Mouse (Mus musculus) layer of hippocampus, postnatal 25 days (tissue): Measurements from ENCODE around the gene Lpo. TPM values are rescaled to one million over a fixed set of nuclear protein-coding genes. Genes with fewer than 3 reads are reported as not detected.

Experiments
- DNase-seq, 2 experiments: peaks; one replicate each; pipeline ENCODE4 v3.0.0; 2022; ENCODE audit warnings: mixed read lengths in 2 of 2, low spot score in 1 of 2; ENCODE audit errors: extremely low spot score in 1 of 2
- total RNA-seq, 2 experiments: library from RNA; stranded (reverse); gene quantifications; 2 replicates each; pipeline ENCODE4 v1.2.3; 2021

Lpo gene
- total RNA-seq, 2 experiments from 2014 or later = 0.45 to 1.0 TPM

DNA sequence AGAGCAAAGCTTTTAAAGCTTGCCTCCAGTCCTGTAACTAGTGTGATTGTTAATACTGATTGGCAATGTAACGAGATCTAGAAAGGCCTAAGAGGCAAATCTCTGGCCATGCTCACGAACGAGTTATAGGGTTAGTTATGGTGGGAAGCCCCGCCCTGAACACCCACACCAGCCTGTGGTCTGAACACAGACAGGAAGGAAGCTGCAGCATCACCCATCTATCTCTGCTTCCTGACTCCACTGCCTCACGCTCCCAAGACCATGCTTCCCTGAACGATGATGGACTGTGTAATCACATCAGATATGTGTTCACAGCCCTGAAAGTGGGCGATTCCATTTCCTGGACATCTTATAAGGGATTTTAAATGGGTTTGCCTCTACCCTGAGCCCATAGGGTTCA lies 19.9 kb downstream of the Lpo start:
- no peak for DNase-seq

DNA sequence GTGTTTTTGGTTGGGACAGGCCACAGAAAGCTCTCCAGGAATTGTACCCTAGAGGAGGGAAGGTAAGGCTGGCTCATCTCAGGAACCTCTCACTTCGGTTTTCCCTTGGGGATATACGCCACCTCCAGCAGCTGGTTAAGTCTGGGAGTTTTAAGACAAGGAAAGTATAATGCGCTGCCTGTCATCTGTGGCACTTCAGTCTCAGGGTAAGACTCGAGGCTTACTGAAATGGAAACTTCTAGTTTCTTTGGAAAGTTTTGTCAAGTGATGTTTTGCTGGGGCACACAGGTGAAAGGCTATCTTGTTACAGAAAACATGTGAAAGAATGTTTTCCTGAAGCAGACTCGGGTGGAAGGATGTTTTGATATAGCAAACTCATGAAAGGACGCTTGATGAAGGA lies 20.7 kb downstream of the Lpo start:
- no peak for DNase-seq

DNA sequence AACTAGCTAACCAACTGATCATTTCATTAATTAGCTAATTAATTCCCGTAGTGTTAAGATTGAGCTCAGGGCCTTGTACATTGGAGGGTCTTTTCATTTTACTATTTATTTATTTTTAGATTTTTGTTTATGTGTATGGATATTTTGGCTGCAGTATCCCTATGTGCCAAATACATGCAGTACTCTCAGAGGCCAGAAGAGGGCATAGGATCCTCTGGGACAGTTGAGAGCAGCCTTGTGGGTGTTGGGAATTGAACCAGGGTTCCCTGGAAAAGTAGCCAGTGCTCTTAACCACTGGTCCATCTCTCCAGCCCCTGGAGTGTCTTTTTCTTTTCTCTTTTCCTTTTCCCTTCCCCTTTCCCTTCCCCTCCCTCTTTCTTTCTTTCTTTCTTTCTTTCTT lies 22.6 kb downstream of the Lpo start:
- peak in 1 of 2 experiments; percentile 25 for DNase-seq

DNA sequence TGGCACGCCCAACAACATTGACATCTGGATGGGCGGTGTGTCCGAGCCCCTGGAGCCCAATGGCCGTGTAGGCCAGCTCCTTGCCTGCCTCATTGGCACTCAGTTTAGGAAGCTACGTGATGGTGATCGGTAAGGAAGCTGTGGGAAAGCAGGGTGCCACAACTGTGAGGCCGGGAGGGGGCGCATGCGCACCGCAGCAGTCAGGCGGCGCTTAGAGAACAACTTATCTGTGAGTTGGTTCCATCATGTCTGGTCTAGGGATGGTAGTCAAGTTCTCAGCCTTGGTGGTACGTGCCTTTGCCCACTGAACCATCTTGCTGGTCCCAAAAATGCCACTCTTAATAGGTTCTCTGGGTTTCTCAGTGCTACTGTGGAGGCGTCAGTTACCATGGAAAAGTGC lies 25.5 kb downstream of the Lpo start:
- peak in 1 of 2 experiments; percentile 35 for DNase-seq

DNA sequence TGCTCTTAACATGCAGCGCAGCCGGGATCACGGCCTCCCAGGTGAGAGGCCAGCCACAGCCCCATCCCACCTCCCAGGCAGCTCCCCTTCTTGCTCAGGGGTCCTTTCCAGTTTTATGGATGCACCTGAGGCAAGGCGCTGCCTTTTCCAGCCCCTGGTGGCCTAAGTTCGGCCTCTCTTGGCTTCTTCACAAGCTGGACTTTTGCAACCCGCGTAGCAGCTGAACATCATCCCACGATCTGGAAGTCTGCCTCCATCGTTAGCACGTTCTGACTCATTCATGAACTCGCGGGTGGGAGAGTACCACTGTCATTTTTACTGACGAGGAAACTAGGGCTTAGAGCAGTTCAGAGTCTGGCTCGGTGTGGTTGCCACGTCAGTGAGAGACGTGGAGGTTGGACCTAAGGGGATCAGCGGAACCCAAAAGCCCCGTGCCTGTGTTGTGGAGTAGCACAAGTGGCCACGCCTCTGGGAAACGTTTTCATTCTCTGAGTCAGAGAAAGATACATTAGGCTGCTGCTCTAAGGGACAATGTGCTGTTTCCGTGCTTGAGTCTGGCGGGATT lies 26.3 kb downstream of the Lpo start:
- DNase-seq = no peak

DNA sequence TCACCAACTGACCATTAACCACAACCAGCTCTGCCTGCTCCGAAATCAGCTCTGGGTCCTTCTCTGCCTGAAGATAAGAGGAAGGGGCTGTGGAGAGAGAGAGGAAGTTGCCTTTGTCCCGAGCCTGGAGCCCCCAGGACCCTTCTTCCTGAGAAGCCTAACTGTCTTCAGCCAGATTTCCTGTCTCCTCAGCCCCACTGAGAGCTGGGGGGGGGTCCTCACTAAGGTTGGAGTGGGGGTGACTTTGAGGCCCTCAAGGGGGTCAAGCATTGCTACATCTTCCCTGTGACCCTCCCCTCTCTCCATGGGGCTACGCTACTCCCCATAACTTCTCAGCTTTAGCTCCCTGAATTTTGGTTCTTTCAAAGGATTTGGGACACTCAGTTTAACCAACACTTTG lies 34.6 kb downstream of the Lpo start, which contains the start of gene Mpo:
TSS of gene Mpo (plus strand) at position 122 of the 400 bp plus-strand sequence.
- DNase-seq = no peak

DNA sequence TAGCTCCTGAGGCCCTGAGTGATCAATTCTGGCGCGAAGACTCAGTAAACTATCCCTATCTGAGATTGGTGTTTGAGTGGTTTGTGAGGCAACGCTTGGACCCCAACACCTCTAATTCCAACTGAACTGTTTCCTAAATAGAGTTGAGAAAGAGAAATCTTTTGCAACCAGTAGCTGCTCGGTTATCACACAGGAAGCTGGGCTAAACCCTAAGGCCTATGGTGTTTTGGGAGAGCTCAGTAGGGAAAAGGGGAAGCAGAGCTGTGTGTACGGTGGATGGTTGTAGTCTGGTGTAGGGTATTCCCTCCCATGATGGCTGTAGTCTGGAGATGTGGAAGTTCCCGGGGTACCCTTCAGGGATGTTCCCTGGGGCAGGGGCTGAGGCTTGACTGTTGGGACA lies 38.0 kb downstream of the Lpo start:
- no peak for DNase-seq

DNA sequence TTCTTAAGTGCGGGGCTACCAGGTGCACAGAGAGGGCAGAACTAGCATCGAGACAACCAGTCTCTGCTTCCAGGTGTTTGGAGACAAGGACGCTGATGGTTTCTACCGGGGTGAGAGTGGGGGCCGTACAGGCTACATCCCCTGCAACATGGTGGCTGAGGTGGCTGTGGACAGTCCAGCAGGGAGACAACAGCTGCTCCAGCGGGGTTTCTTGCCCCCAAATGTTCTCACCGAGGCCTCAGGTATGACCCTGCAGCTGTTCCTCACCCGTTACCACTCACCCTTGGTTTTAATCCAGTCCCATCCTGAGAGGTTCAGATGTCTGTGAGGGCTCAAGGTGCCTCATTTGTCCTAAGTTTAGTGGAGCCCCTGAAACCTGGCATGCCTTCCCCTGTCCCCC lies 48.0 kb downstream of the Lpo start:
- DNase-seq = no peak

DNA sequence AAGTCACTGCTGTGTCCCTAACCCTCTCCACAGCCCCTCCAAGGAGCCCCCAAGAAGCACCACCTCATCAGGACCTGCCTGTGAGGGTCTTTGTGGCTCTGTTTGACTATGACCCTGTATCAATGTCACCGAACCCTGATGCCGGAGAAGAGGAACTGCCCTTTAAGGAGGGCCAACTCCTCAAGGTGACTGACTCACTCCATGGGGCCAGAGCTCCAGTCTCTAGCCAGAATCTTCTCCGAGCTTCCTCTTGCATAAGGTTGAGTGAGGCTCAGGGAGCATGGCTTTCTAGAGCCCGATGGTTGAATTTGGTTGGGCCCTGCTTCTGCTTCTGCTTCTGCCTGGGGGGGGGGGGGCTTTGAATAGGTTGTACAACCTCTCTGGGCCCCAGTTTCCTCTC lies 48.7 kb downstream of the Lpo start:
- no peak for DNase-seq

DNA sequence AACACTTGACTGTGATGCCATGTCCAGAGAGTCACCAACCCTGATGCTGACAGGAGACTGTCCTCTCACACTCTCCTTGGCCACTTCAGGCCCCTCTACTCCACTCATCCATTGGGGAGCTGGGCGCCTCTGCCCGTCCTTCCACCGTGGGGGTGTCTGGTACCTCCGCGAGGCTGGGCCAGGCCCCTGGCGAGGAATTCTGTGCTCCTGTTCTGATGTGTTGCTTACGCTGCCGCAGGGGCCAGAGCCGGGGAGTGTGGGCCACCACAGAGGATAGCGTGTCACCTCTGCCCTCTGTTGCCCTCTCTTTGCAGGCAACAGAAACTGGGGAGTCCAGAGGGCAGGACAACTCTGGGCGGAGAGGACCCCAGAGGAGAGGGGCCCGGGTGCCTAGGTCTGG lies 49.2 kb downstream of the Lpo start:
- no peak for DNase-seq

DNA sequence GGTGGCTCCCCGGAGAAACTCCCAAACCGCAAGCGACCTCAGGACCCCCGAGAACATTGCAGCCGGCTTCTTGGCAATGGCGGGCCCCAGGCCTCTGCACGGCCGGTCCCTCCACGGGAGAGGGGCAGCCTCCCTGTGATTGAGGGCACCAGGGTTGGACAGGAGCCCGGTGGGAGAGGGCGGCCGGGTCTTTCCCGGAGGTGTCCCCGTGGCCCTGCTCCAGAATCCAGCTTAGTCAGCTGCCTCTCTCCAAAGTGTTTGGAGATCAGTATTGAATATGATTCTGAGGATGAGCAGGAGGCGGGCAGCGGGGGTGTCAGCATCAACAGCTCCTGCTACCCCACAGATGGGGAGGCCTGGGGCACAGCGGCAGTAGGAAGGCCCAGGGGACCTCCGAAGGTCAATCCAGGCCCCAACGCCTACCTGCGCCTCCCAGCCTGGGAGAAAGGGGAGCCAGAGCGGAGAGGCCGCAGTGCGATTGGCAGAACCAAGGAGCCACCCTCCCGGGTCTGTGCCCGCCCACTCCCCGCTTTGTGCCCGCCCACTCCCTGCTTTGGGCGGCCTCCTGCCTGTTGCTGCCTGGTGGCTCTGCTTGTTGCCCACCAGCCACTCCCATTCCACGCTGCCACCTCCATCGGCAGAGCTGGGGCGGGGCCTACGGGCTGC lies 49.9 kb downstream of the Lpo start:
- peak in 1 of 2 experiments; percentile 37 for DNase-seq

DNA sequence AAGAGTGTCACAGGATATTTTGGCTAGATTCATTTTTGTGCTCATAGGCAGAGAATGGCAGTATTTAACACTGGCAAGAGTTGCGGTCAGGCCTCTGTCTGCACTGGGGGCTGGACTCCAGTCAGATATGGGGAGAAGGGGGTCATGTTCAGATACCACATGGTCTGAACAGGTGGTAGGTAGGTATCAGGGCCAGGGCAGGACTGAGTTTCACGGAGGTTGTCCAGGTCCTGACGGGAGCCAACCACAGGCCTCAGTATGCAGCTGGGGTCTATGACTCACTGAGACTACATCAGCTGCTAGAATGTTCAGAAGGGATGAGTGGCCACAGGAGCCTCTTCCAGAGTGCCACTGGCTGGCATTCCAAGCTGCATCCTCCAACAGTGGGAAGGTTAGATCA lies 55.7 kb downstream of the Lpo start:
- no peak for DNase-seq

DNA sequence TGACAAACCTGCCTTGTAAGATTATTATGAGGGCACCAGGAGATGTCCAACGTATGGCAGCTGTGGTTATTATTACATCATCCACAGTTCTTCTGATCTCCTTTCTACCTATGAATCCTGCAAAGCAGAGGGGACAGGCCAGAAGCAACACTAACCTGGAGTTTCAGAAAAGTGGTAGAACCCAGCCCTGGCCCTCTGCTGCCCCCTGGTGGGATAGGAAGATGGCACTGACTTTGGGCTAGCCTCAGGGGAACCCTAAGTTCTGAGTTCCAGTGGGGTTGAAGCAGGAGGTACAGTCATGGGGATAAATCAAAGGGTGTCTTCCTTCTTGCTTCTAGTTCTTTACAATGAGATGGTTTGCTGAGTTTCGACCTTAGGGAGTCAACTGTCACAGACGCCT lies 57.1 kb downstream of the Lpo start:
- DNase-seq = peak; percentile 68 to 91

DNA sequence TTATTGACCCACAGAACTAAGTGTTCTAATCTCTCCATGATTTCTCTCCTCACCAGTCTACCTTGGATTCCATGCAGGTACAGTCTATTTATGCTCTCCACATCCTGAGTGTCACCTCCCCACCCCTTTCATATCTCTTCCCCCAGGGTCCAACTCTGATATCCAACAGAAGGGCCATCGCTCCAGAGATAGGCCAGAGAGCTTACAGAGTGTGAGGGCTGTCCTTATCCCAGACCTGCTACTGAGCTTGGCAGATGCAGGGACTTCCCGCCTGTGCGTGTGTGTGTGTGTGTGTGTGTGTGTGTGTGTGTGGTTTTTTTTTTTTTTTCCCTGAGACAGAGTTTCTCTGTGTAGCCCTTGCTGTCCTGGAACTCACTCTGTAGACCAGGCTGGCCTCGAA lies 59.3 kb downstream of the Lpo start:
- no peak for DNase-seq

DNA sequence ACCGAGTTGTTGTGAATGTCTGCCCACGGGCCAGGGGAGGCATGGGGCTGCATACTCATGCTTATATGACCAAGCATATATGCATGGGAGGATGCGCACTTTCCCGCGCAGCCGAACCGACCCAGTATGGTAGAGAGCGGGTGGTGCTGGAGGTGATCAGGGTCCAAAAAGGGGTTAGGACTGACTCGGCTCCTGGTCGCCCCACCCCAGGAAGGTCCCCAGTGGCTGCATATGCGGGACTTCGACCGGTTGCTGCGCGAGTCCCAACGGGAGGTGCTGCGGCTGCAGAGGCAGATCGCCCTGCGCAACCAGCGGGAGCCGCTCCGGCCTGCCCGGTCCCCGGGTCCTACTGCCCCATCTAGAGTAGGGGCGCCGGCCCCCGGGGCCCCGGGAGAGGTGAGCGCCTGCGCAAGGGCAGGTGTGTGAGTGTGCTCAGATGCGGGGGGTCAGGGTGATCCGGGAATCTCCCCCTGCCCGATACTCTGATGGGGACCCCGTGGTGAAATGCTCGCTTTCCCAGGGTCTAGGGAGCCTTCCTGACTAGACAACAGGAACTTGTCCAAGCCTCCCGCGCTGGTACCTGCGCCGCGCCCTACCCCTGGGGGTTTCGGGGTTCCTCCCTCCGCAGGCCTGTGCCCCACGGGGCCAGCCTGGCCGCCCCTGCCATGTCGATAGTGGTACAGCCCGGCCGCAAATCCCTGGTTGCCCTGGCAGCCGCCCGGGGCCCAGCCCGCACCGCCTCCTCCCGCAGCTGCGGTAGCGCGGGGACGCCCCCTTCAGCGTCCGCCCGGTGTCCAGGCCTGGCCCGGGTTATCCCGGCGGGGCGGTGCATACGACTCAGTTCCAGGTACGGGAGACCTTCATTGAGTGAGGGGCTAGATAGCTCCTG lies 63.9 kb downstream of the Lpo start:
- DNase-seq = peak in 1 of 2 experiments; percentile 53

DNA sequence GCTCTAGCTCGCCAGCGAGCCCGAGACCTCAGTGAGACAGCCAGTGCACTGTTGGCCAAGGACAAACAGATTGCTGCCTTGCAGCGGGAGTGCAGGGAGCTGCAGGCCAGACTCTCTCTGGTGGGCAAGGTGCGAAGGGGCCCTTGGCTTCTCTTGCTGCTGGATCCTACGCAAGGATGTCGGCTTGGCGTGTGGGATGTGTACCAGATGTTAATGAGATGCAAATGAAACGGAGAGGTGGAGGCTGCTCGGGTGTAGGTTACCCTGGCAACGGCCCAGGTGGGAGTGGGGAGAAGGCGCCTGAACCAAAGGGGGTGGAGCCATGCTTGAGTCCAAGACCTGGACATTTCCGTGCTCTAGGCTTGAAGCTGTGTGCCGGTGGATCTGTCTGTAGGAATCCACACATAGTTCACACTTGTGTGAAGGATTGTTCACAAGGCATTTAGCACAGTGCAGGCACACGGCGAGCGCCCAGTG lies 64.5 kb downstream of the Lpo start:
- peak; percentile 51 to 58 for DNase-seq

DNA sequence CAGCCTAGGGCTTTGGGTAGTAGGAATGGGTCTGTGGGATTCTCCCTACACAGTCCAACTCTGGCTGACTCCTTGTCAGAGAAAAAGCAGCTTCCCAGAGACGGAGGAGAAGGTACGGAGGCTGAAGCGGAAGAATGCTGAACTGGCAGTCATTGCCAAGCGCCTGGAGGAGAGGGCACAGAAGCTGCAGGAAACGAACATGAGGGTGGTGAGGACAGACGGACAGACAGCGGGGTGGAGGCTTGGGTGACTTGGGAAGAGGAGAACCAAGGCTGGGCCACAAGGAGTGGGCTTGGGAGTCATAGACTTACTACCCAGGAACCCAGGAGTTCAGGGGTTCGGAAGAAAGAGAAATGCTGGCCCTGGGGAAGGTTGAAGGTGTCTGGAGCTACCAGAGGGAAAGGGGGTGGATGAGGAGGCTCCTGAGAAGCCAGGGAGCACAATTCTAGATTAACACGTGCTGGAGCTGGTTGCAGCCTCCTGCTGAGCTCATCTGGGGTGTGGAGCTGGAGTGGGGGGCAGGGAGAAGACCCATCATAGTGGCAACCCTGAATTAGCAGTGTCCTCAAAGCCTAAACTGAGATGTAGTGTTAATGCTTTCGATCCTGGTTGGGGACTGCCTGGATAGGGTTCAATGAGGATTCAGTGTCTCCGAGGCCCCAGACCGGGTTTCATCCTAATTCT lies 65.2 kb downstream of the Lpo start:
- no peak for DNase-seq

DNA sequence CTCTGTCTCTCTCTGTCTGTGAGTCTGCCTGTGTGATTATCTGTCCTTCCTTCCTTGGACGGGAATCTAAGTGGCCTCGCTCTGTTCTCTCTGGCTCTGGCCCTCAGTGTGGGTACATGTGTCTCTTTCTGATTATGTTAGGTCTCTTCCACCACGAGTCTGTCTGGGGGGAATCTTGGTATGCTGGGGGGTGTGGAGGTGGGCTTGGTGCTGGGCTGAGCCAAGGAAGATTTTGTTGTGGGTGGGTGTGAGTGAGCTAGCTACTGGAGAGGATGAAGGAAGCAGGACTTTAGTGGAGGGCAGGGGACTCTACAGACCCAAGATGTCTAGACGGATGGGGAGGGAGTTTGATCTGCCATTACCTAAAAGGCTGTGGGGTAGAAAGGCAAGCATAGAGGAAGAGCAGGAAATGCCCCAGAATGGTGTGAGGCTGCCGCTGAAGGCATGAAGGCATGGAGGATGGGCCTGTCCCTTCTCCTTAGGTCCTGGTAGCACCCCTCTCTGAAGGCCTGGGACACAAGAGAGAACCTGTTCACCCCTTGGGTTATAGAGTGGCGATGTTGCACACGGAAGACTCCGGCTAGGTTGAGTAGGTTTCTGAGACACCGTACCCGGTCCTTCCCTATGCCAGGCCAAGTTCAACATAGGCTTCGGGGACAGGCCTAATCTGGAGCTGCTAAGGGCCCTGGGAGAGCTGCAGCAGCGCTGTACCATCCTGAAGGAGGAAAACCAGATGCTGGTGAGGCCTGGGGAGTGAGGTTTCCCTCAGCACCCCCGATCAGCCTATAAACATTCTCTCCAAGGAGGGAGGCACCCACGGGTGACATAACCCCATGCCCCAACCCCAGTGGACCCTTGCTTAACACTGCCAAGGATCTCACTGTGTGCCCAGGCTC lies 66.0 kb downstream of the Lpo start:
- no peak for DNase-seq

DNA sequence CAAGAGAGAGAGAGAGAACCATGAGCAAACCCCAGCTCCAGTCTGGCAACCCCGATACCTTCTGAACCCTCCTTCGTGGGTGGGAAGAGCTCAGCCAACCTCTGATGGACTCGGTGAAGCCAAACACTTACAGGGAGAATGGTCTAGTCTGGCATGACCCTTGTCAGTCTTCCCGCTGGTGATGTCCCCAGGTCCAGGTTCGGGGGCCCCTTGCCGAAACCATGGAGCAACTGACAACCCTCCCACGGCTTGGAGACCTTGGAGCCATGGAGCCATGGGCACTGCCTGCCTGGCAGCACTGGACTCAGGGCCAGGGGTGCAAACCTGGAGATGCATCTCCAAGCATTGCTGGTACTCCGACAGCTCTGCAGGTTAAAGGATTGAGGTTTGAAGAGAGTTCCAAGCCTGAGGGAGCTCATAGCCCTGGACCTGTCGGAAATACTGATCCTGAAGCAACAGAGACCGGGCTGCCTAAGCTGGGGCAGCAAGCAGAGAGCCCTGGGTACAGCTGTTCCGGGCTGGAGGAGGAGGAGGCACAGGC lies 66.8 kb downstream of the Lpo start:
- DNase-seq = no peak
